Mouse (Mus musculus): ENCODE results near the gene Cacng4. TPM values are rescaled to one million over a fixed set of nuclear protein-coding genes. Genes with fewer than 3 reads are reported as not detected.

The Cacng4 gene
- total RNA-seq, 1 experiment: 0.98 TPM

DNA sequence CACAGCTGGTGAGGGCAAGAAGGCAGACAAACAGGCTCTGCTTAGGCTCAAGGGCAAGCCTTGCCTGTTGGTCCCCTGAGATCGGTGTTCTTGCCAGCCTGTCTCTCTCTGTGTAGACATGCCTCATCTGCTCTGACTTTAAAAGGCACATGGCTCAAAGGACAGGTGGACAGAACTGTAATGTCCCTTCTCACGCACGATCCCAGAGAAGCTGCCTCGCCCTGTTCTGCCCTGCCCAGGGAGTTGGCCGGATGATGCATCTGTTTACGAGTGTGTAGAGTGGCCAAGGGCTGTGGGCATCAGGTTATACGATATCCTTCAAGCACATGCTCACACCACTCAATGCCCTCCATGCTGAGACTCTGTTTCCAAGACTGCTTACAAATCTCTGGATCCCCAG, 80.0 kb downstream of the Cacng4 start:
- H3K4me1 ChIP-seq (ENCODE audit: control insufficient read depth in 2 of 2, insufficient read depth in 2 of 2, low read length in 2 of 2, poor library complexity in 1 of 2): peaks cover 0 to 1% of the 10 kb centered on the region in 2 experiments; a peak in 1 of 4 replicates
- in situ Hi-C loops (cut with MboI; ENCODE audit: low sequenced_read_pairs in 2 of 2, unreplicated experiment in 2 of 2): no loop called here
- H3K9ac ChIP-seq (ENCODE audit: insufficient read depth, low read depth, low read length, poor library complexity, severe bottlenecking): no peak overlapping the region
- no peak for DNase-seq (ENCODE audit: low read depth, low spot score)
- TF ChIP-seq CHD2 (IDR thresholded peaks at IDR 0.05; ENCODE audit: low read depth, low read length) (no peak), ZNF384 (IDR thresholded peaks at IDR 0.05; ENCODE audit: low read depth, low read length) (no peak), ZC3H11A (IDR thresholded peaks at IDR 0.05; ENCODE audit: borderline replicate concordance, low read depth, low read length) (no peak), MAFK (IDR thresholded peaks at IDR 0.05; ENCODE audit: insufficient read depth, low read depth, low read length) (no peak), HCFC1 (IDR thresholded peaks at IDR 0.05; ENCODE audit: borderline replicate concordance, insufficient read depth, low read length) (no peak)
- no peak overlapping the region for H3K4me3 ChIP-seq (ENCODE audit: insufficient read depth in 1 of 2, low read depth in 1 of 2, low read length in 2 of 2, poor library complexity in 1 of 2, severe bottlenecking in 1 of 2)
- no peaks in the 10 kb centered on the region for H3K9me3 ChIP-seq (ENCODE audit: control insufficient read depth, insufficient read depth, low read depth, low read length)
- no peak overlapping the region for H3K27ac ChIP-seq (ENCODE audit: insufficient read depth, low read depth, low read length, poor library complexity, severe bottlenecking)
- no peaks in the 10 kb centered on the region for H3K36me3 ChIP-seq (ENCODE audit: control insufficient read depth, insufficient read depth, low read length, poor library complexity, severe bottlenecking)

DNA sequence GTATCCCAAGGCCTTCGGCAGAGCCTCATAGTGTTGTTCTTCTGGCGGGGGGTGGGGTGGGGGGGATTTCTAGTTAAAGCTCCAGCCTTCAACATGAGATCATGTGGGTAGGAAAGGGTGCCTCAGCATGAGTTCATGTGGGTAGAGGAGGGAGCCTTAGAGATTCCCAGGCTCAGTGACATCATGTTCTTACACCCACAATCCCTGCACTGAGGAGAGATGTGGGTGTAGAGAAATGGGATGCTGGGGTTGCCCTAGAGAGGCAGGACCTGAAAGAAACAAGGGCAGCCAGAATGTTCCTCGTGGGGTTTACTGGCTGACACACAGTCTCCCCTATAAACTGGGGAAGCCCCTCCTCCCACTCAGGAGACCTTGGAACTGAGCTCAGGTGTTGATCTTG, 84.0 kb downstream of the Cacng4 start:
- Histone ChIP-seq H3K4me1 (ENCODE audit: control insufficient read depth in 2 of 2, insufficient read depth in 2 of 2, low read length in 2 of 2, poor library complexity in 1 of 2) (no peaks in the 10 kb centered on the region; a peak in 1 of 4 replicates), H3K9ac (ENCODE audit: insufficient read depth, low read depth, low read length, poor library complexity, severe bottlenecking) (no peak overlapping the region), H3K4me3 (ENCODE audit: insufficient read depth in 1 of 2, low read depth in 1 of 2, low read length in 2 of 2, poor library complexity in 1 of 2, severe bottlenecking in 1 of 2) (no peak overlapping the region), H3K27ac (ENCODE audit: insufficient read depth, low read depth, low read length, poor library complexity, severe bottlenecking) (no peak overlapping the region), H3K9me3 (ENCODE audit: control insufficient read depth, insufficient read depth, low read depth, low read length) (no peaks in the 10 kb centered on the region), H3K36me3 (ENCODE audit: control insufficient read depth, insufficient read depth, low read length, poor library complexity, severe bottlenecking) (no peaks in the 10 kb centered on the region)
- TF ChIP-seq CHD2 (IDR thresholded peaks at IDR 0.05; ENCODE audit: low read depth, low read length) (no peak), HCFC1 (IDR thresholded peaks at IDR 0.05; ENCODE audit: borderline replicate concordance, insufficient read depth, low read length) (no peak), MAFK (IDR thresholded peaks at IDR 0.05; ENCODE audit: insufficient read depth, low read depth, low read length) (no peak), ZNF384 (IDR thresholded peaks at IDR 0.05; ENCODE audit: low read depth, low read length) (no peak), ZC3H11A (IDR thresholded peaks at IDR 0.05; ENCODE audit: borderline replicate concordance, low read depth, low read length) (no peak)
- in situ Hi-C loops (cut with MboI; ENCODE audit: low sequenced_read_pairs in 2 of 2, unreplicated experiment in 2 of 2): no loop called here
- DNase-seq (ENCODE audit: low read depth, low spot score): no peak

GRCm38 (mm10) chr11:107707897-107708610, 86.3 kb downstream of the Cacng4 start:
- in situ Hi-C loops (cut with MboI; ENCODE audit: low sequenced_read_pairs in 2 of 2, unreplicated experiment in 2 of 2): no loop called here
- Histone ChIP-seq H3K36me3 (ENCODE audit: control insufficient read depth, insufficient read depth, low read length, poor library complexity, severe bottlenecking) (no peaks in the 10 kb centered on the region), H3K4me1 (ENCODE audit: control insufficient read depth in 2 of 2, insufficient read depth in 2 of 2, low read length in 2 of 2, poor library complexity in 1 of 2) (peaks cover under 1 to 3% of the 10 kb centered on the region in 2 experiments; a peak in 2 of 4 replicates), H3K27ac (ENCODE audit: insufficient read depth, low read depth, low read length, poor library complexity, severe bottlenecking) (no peak overlapping the region), H3K4me3 (ENCODE audit: insufficient read depth in 1 of 2, low read depth in 1 of 2, low read length in 2 of 2, poor library complexity in 1 of 2, severe bottlenecking in 1 of 2) (no peak overlapping the region), H3K9me3 (ENCODE audit: control insufficient read depth, insufficient read depth, low read depth, low read length) (no peaks in the 10 kb centered on the region), H3K9ac (ENCODE audit: insufficient read depth, low read depth, low read length, poor library complexity, severe bottlenecking) (no peak overlapping the region)
- no peak for DNase-seq (ENCODE audit: low read depth, low spot score)
- TF ChIP-seq ZNF384 (IDR thresholded peaks at IDR 0.05; ENCODE audit: low read depth, low read length): no peak
- no peak for TF ChIP-seq HCFC1 (IDR thresholded peaks at IDR 0.05; ENCODE audit: borderline replicate concordance, insufficient read depth, low read length)
- TF ChIP-seq CHD2 (IDR thresholded peaks at IDR 0.05; ENCODE audit: low read depth, low read length): no peak
- TF ChIP-seq MAFK (IDR thresholded peaks at IDR 0.05; ENCODE audit: insufficient read depth, low read depth, low read length): no peak
- no peak for TF ChIP-seq ZC3H11A (IDR thresholded peaks at IDR 0.05; ENCODE audit: borderline replicate concordance, low read depth, low read length)

DNA sequence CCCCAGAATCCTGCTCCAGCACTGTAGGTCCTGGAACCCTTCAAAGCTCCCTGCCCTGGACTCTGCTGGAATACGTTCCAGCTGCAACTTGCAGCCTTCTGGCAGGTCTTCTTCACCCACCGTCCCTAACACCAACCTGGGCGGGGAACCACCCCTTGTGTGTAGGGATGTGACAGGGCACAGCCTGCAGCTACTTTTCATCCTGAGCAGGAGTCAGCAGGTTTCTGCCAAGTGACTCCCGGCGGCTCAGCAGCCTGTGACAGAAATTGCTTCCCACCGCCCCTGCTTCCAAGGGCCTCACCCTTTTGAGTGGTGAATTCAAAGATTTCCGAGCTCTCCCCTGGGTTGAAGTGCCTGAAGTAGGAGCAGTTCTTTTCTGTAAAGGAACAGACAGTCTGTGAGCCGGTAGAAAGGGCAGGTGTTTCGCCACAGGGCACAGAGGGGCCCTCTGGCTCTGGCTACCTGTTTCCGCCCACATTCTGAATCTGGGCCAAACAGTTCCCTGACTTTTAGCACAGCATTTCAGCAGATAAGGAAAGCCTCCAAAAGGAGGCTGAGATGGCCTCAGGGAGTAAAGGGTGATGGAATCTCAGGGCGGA, 88.8 kb downstream of the Cacng4 start:
- Histone ChIP-seq H3K27ac (ENCODE audit: insufficient read depth, low read depth, low read length, poor library complexity, severe bottlenecking) (no peak overlapping the region), H3K36me3 (ENCODE audit: control insufficient read depth, insufficient read depth, low read length, poor library complexity, severe bottlenecking) (no peaks in the 10 kb centered on the region), H3K9me3 (ENCODE audit: control insufficient read depth, insufficient read depth, low read depth, low read length) (no peaks in the 10 kb centered on the region), H3K4me1 (ENCODE audit: control insufficient read depth in 2 of 2, insufficient read depth in 2 of 2, low read length in 2 of 2, poor library complexity in 1 of 2) (peaks cover 2 to 3% of the 10 kb centered on the region in 2 experiments; a peak in 2 of 4 replicates), H3K4me3 (ENCODE audit: insufficient read depth in 1 of 2, low read depth in 1 of 2, low read length in 2 of 2, poor library complexity in 1 of 2, severe bottlenecking in 1 of 2) (no peak overlapping the region), H3K9ac (ENCODE audit: insufficient read depth, low read depth, low read length, poor library complexity, severe bottlenecking) (no peak overlapping the region)
- TF ChIP-seq MAFK (IDR thresholded peaks at IDR 0.05; ENCODE audit: insufficient read depth, low read depth, low read length) (no peak), CHD2 (IDR thresholded peaks at IDR 0.05; ENCODE audit: low read depth, low read length) (no peak), HCFC1 (IDR thresholded peaks at IDR 0.05; ENCODE audit: borderline replicate concordance, insufficient read depth, low read length) (no peak), ZC3H11A (IDR thresholded peaks at IDR 0.05; ENCODE audit: borderline replicate concordance, low read depth, low read length) (no peak), ZNF384 (IDR thresholded peaks at IDR 0.05; ENCODE audit: low read depth, low read length) (no peak)
- DNase-seq (ENCODE audit: low read depth, low spot score): peak; percentile 31
- in situ Hi-C loops (cut with MboI; ENCODE audit: low sequenced_read_pairs in 2 of 2, unreplicated experiment in 2 of 2): no loop called here

Data from ES-E14 (cell line).